In genomic region chrX:134350205-134350604, GRCm38 (mm10) we compare ENCODE assay signal across 29 mouse cellular contexts. TPM values are rescaled to one million over a fixed set of nuclear protein-coding genes. Genes with fewer than 3 reads are reported as not detected.
"Had no signal": no experiment of that assay in that cellular context is flagged by ENCODE, and none has a peak within 500 bp of the region (broad histone marks: within the 10 kb centered on the region; RNA-seq: fewer than 3 reads in every experiment).

No protein-coding gene starts in this region.

- H3K4me2 ChIP-seq: embryonic facial prominence, embryonic 12.5 days; embryonic facial prominence, embryonic 13.5 days; embryonic facial prominence, embryonic 15.5 days; forebrain, embryonic 12.5 days; forebrain, embryonic 13.5 days; forebrain, embryonic 15.5 days had no signal

- H3K4me1 ChIP-seq: embryonic facial prominence, embryonic 10.5 days; embryonic facial prominence, embryonic 12.5 days; embryonic facial prominence, embryonic 13.5 days; embryonic facial prominence, embryonic 15.5 days; forebrain, embryonic 10.5 days; forebrain, embryonic 12.5 days; forebrain, embryonic 13.5 days; forebrain, embryonic 15.5 days had no signal

- DNase-seq: cerebellum, adult 2 months; cerebellum, adult 8-10 months; cerebellum, adult 9-10 months; cerebellum, adult 9-11 months; cerebellum, postnatal 10 days; cerebellum, postnatal 14 days; cerebellum, postnatal 25 days; cerebellum, postnatal 36 days; embryo, embryonic 11 days; forebrain, postnatal 0 days; gastrocnemius, adult 2 months; gastrocnemius, postnatal 10 days; gastrocnemius, postnatal 14 days; gastrocnemius, postnatal 25 days; gastrocnemius, postnatal 36 days; heart, adult 11 months; heart, adult 18-20 months; heart, adult 2 months had no signal

- H3K27ac ChIP-seq: embryonic facial prominence, embryonic 10.5 days; embryonic facial prominence, embryonic 12.5 days; embryonic facial prominence, embryonic 13.5 days; embryonic facial prominence, embryonic 15.5 days; forebrain, embryonic 10.5 days; forebrain, embryonic 12.5 days; forebrain, embryonic 13.5 days; forebrain, embryonic 15.5 days; gastrocnemius, adult 2 months; heart, adult 2 months had no signal

- H3K4me3 ChIP-seq: embryonic facial prominence, embryonic 10.5 days; embryonic facial prominence, embryonic 12.5 days; embryonic facial prominence, embryonic 13.5 days; embryonic facial prominence, embryonic 15.5 days; erythroblast, embryonic 14.5 days; forebrain, embryonic 10.5 days; forebrain, embryonic 12.5 days; forebrain, embryonic 13.5 days; forebrain, embryonic 15.5 days; gastrocnemius, adult 2 months; heart, adult 2 months had no signal

- H3K9me3 ChIP-seq: embryonic facial prominence, embryonic 10.5 days; embryonic facial prominence, embryonic 12.5 days; embryonic facial prominence, embryonic 13.5 days; embryonic facial prominence, embryonic 15.5 days; forebrain, embryonic 10.5 days; forebrain, embryonic 12.5 days; forebrain, embryonic 13.5 days; forebrain, embryonic 15.5 days had no signal

- H3K27me3 ChIP-seq: embryonic facial prominence, embryonic 12.5 days; embryonic facial prominence, embryonic 13.5 days; embryonic facial prominence, embryonic 15.5 days; forebrain, embryonic 12.5 days; forebrain, embryonic 13.5 days; forebrain, embryonic 15.5 days had no signal

- H3K36me3 ChIP-seq: embryonic facial prominence, embryonic 12.5 days; embryonic facial prominence, embryonic 13.5 days; embryonic facial prominence, embryonic 15.5 days; forebrain, embryonic 12.5 days; forebrain, embryonic 15.5 days had no signal

- ATAC-seq: forebrain, embryonic 13.5 days; forebrain, embryonic 14.5 days; forebrain, embryonic 15.5 days; forebrain, embryonic 16.5 days; forebrain, postnatal 0 days had no signal

- H3K9ac ChIP-seq: embryonic facial prominence, embryonic 12.5 days; embryonic facial prominence, embryonic 13.5 days; embryonic facial prominence, embryonic 15.5 days; forebrain, embryonic 12.5 days; forebrain, embryonic 13.5 days; forebrain, embryonic 15.5 days; forebrain, postnatal 0 days had no signal

RNA-seq across cellular contexts. Expression of gene Tmem35a, which starts 55.2 kb away (rescaled TPM):
- polyA plus RNA-seq: erythroblast, embryonic 14.5 days had no signal
